Mouse (Mus musculus) heart, embryonic 14.5 days (tissue): ENCODE data around the gene Gm11273. TPM values are rescaled to one million over a fixed set of nuclear protein-coding genes. Genes with fewer than 3 reads are reported as not detected.
"Not testable (repeated sequence)": the region's sequence is repeated elsewhere in the genome, so short reads cannot be mapped to it uniquely, and the experiment has no call there.

ENCODE experiments used
- ATAC-seq: fragments of 200-750 bp; cut with Nextera tagmentation; 2 replicates; pipeline ENCODE4 v1.8.0; 2017; ENCODE audit warnings: low read depth, moderate TSS enrichment; ENCODE audit not compliant: insufficient number of reproducible peaks, insufficient read depth, low FRiP score
- H3K27ac ChIP-seq, 2 experiments: fragments of 200-500 bp in 1 of 2; fragments of 300-500 bp in 1 of 2; sonication (generic) in 1 of 2; replicated peaks in 1 of 2; 2 replicates each; pipeline ENCODE4 v1.5.1; 2012 to 2014; ENCODE audit warnings: low read depth in 2 of 2, low read length in 2 of 2, control low read depth in 1 of 2, mild to moderate bottlenecking in 1 of 2, mixed read lengths in 1 of 2; ENCODE audit not compliant: control insufficient read depth in 1 of 2, insufficient read depth in 1 of 2
- H3K27me3 ChIP-seq: fragments of 300-500 bp; sonication (generic); 2 replicates; pipeline ENCODE4 v1.6.1; 2014; ENCODE audit warnings: mild to moderate bottlenecking, low read length, control low read depth; ENCODE audit not compliant: control insufficient read depth, insufficient read depth
- H3K36me3 ChIP-seq: fragments of 300-500 bp; sonication (generic); 2 replicates; pipeline ENCODE4 v1.6.1; 2014; ENCODE audit warnings: mild to moderate bottlenecking, control low read depth, low read length, mixed read lengths; ENCODE audit not compliant: control insufficient read depth, insufficient read depth
- H3K4me1 ChIP-seq, 2 experiments: fragments of 200-500 bp in 1 of 2; fragments of 300-500 bp in 1 of 2; sonication (generic) in 1 of 2; 2 replicates each; pipeline ENCODE4 v1.6.1; 2012 to 2014; ENCODE audit warnings: low read length in 2 of 2, control low read depth in 1 of 2, mixed read lengths in 1 of 2; ENCODE audit not compliant: control insufficient read depth in 2 of 2, insufficient read depth in 2 of 2
- H3K4me2 ChIP-seq: fragments of 300-500 bp; sonication (generic); 2 replicates; pipeline ENCODE4 v1.6.1; 2014; ENCODE audit warnings: mild to moderate bottlenecking, low read length
- H3K4me3 ChIP-seq, 2 experiments: fragments of 200-500 bp in 1 of 2; fragments of 300-500 bp in 1 of 2; sonication (generic) in 1 of 2; 2 replicates each; pipeline ENCODE4 v1.5.1; 2012 to 2014; ENCODE audit warnings: low read length in 2 of 2, mild to moderate bottlenecking in 2 of 2, control low read depth in 1 of 2, low read depth in 1 of 2, moderate library complexity in 1 of 2; ENCODE audit not compliant: control insufficient read depth in 1 of 2, insufficient read depth in 1 of 2
- H3K9ac ChIP-seq: fragments of 300-500 bp; sonication (generic); 2 replicates; pipeline ENCODE4 v1.6.1; 2014; ENCODE audit warnings: mild to moderate bottlenecking, low read length
- H3K9me3 ChIP-seq: fragments of 300-500 bp; sonication (generic); 2 replicates; pipeline ENCODE4 v1.6.1; 2016; ENCODE audit warnings: low read length, control low read depth; ENCODE audit not compliant: control insufficient read depth
- WGBS: fragments of 180-500 bp; shearing (Covaris S2); extraction: QIAGEN DNeasy Blood & Tissue Kit; methylation state at CpG from one replicate; pipeline ENCODE4 v1.1.7; 2014; 5-methylcytosine and 5-hydroxymethylcytosine counted together
- polyA plus RNA-seq: library from polyadenylated mRNA; unstranded; fragments of >200 nt; fragmentation: Nextera tagmentation; extraction: Ambion mirVana; gene quantifications from 2 replicates; pipeline ENCODE4 v1.2.1, GENCODE M21; 2014

Gm11273 gene
- polyA plus RNA-seq, 1 experiment from 2014 or later, result 17.5 TPM

- H3K9ac ChIP-seq, result peak within 1 kb of the TSS; percentile 83
- H3K36me3 ChIP-seq, result no peaks in the 10 kb centered on the region
- H3K4me1 ChIP-seq, result peaks cover 0 to 4% of the 10 kb centered on the region in 2 experiments; a peak in 3 of 4 replicates
- H3K4me3 ChIP-seq, result peak within 1 kb of the TSS; percentile 57 to 60
- under 1% methylated on average over 53 of the region's 54 CpGs for WGBS
- H3K4me2 ChIP-seq, result peak within 1 kb of the TSS; percentile 97
- H3K27me3 ChIP-seq, result no peaks in the 10 kb centered on the region; the same call in 1 of the 2 replicates
- ATAC-seq, result peak; percentile 97
- H3K9me3 ChIP-seq, result no peaks in the 10 kb centered on the region
- peak within 1 kb of the TSS; percentile 2 to 34; a peak in 3 of 4 replicates for H3K27ac ChIP-seq
Measured at GRCm38 (mm10) chr13:21468061-21469019, 32.9 kb downstream of the Gm11273 start, which contains the start of gene Nkapl. TSS of gene Nkapl (minus strand) at chr13:21468509.

GRCm38 (mm10) chr13:21467336-21467735 lies 33.9 kb downstream of the Gm11273 start:
- H3K27ac ChIP-seq, result no peak overlapping the region
- 0 out of 4 replicates have a peak overlapping the region, but pooled peaks of 1 of the 2 experiments have one; percentile 60 for H3K4me3 ChIP-seq
- H3K4me1 ChIP-seq, result peaks cover 0 to 4% of the 10 kb centered on the region in 2 experiments; a peak in 3 of 4 replicates
- ATAC-seq, result no peak
- H3K4me2 ChIP-seq, result no peak overlapping the region
- 0 out of 2 replicates have a peak, but pooled peaks cover 3% of the 10 kb centered on the region for H3K9me3 ChIP-seq
- no peak overlapping the region for H3K9ac ChIP-seq
- no peaks in the 10 kb centered on the region for H3K36me3 ChIP-seq
- H3K27me3 ChIP-seq, result no peaks in the 10 kb centered on the region; the same call in 1 of the 2 replicates
- 86% methylated on average over 10 of the region's 10 CpGs for whole genome bisulfite sequencing

- not testable (repeated sequence) for H3K36me3 ChIP-seq, H3K27me3 ChIP-seq, H3K9me3 ChIP-seq, H3K4me1 ChIP-seq, H3K27ac ChIP-seq, H3K9ac ChIP-seq, H3K4me2 ChIP-seq, ATAC-seq, H3K4me3 ChIP-seq
- WGBS, result 52% methylated on average over 9 of the region's 9 CpGs
Measured at GRCm38 (mm10) chr13:21462516-21462915, 38.7 kb downstream of the Gm11273 start.

- Histone ChIP-seq H3K4me1 (peaks cover 8 to 10% of the 10 kb centered on the region in 2 experiments), H3K27ac (no peak overlapping the region), H3K9ac (no peak overlapping the region), H3K9me3 (no peaks in the 10 kb centered on the region), H3K36me3 (peaks cover 7% of the 10 kb centered on the region), H3K4me2 (no peak overlapping the region), H3K27me3 (no peaks in the 10 kb centered on the region), H3K4me3 (no peak overlapping the region)
- 7% methylated on average over 4 of the region's 4 CpGs for WGBS
- ATAC-seq, result no peak
Measured at GRCm38 (mm10) chr13:21456347-21456746, 44.9 kb downstream of the Gm11273 start.

- WGBS, result 33% methylated on average over 3 of the region's 3 CpGs
- H3K4me2 ChIP-seq, result peak overlapping the region; percentile 64
- H3K4me3 ChIP-seq, result no peak overlapping the region
- H3K4me1 ChIP-seq, result peaks cover 8 to 10% of the 10 kb centered on the region in 2 experiments
- H3K27ac ChIP-seq, result peak overlapping the region; percentile 20 to 84; a peak in 1 of 4 replicates
- no peak for ATAC-seq
- peaks cover 18% of the 10 kb centered on the region for H3K36me3 ChIP-seq
- H3K9ac ChIP-seq, result no peak overlapping the region
- no peaks in the 10 kb centered on the region for H3K27me3 ChIP-seq
- H3K9me3 ChIP-seq, result no peaks in the 10 kb centered on the region
Measured at GRCm38 (mm10) chr13:21454133-21454532, 47.1 kb downstream of the Gm11273 start.

GRCm38 (mm10) chr13:21453449-21453848 lies 47.8 kb downstream of the Gm11273 start, which contains the start of gene Zscan26:
TSS of gene Zscan26 (minus strand) at chr13:21453730.
- H3K9me3 ChIP-seq, result no peaks in the 10 kb centered on the region
- ATAC-seq, result peak; percentile 72; the same call in 1 of the 2 replicates
- under 1% methylated on average over 23 of the region's 23 CpGs for WGBS
- H3K27ac ChIP-seq, result peak within 1 kb of the TSS; percentile 80 to 84
- H3K4me3 ChIP-seq, result peak within 1 kb of the TSS; percentile 81 to 89
- peaks cover 8 to 10% of the 10 kb centered on the region in 2 experiments for H3K4me1 ChIP-seq
- no peaks in the 10 kb centered on the region for H3K27me3 ChIP-seq
- peaks cover 25% of the 10 kb centered on the region for H3K36me3 ChIP-seq
- peak within 1 kb of the TSS; percentile 64 for H3K4me2 ChIP-seq
- peak within 1 kb of the TSS; percentile 89 for H3K9ac ChIP-seq

GRCm38 (mm10) chr13:21453042-21453441 lies 48.2 kb downstream of the Gm11273 start:
- H3K27ac ChIP-seq, result peak overlapping the region; percentile 80 to 84
- peaks cover 8 to 10% of the 10 kb centered on the region in 2 experiments for H3K4me1 ChIP-seq
- peak overlapping the region; percentile 64 for H3K4me2 ChIP-seq
- H3K36me3 ChIP-seq, result peaks cover 29% of the 10 kb centered on the region
- WGBS, result 2% methylated on average over 13 of the region's 13 CpGs
- no peak for ATAC-seq
- no peaks in the 10 kb centered on the region for H3K9me3 ChIP-seq
- no peaks in the 10 kb centered on the region for H3K27me3 ChIP-seq
- peak overlapping the region; percentile 81 to 89 for H3K4me3 ChIP-seq
- H3K9ac ChIP-seq, result peak overlapping the region; percentile 89
